Mouse (Mus musculus): ENCODE data around the gene Lig1. TPM values are rescaled to one million over a fixed set of nuclear protein-coding genes. Genes with fewer than 3 reads are reported as not detected.

Gene Lig1
- polyA plus RNA-seq, 1 experiment, result 35.4 TPM

DNA sequence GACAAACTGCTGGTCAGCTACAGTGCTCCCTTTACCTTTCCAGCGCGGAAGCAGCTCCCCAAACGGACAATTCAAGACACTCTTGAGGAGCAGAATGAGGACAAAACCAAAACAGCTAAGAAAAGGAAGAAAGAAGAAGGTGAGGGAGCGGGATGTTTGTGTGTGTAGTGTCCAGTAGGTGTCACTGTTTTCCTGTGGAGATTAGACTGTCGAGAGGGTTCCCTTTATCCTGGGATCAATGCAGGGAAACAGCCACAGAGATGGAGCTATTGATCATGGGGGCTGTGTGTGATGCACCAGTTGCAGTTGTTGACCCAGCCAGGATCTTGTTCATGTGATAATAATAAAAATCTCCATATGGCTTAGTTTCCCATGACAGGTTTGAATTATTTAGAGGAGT is 11.5 kb downstream of the Lig1 start:
- TF ChIP-seq GATA1 (IDR thresholded peaks at IDR 0.05; ENCODE audit: low read length) (no peak), TAL1 (IDR thresholded peaks at IDR 0.05; ENCODE audit: low read length) (no peak)
- H3K27me3 ChIP-seq (ENCODE audit: control insufficient read depth), result no peaks in the 10 kb centered on the region

GRCm38 (mm10) chr7:13290041-13290675 is 13.1 kb downstream of the Lig1 start:
- Histone ChIP-seq H3K27me3 (ENCODE audit: control insufficient read depth) (no peaks in the 10 kb centered on the region), H3K9me3 (ENCODE audit: control insufficient read depth, low read length) (no peaks in the 10 kb centered on the region), H3K36me3 (ENCODE audit: control insufficient read depth) (peaks cover 100% of the 10 kb centered on the region), H3K4me3 (replicated peaks) (no peak overlapping the region), H3K4me1 (ENCODE audit: control insufficient read depth) (no peaks in the 10 kb centered on the region)
- no peak for TF ChIP-seq TAL1 (IDR thresholded peaks at IDR 0.05; ENCODE audit: low read length)

More for the DNA sequence above, 11.5 kb downstream of the Lig1 start:
- Histone ChIP-seq H3K36me3 (ENCODE audit: control insufficient read depth) (peaks cover 100% of the 10 kb centered on the region), H3K9me3 (ENCODE audit: control insufficient read depth, low read length) (no peaks in the 10 kb centered on the region), H3K4me1 (ENCODE audit: control insufficient read depth) (no peaks in the 10 kb centered on the region), H3K4me3 (replicated peaks) (no peak overlapping the region)

DNA sequence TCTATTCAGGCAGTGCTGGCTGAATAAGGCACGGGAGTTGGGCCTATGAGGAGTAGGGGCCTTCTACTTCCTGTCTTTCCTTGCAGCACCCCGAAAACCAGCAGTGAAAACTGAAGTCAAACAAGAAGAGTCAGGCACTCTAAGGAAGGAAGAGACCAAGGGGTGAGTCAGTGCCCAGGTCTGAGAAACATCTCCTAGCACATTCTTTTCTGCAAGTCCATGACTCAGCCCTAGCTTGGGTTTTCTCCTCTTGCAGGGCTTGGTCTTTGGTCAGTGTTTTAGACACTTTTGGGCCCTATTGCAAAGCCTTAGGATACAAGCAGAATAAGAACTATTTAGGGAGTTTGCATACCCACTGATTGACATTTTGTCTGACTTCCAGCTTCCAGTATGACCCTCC is 14.3 kb downstream of the Lig1 start:
- Histone ChIP-seq H3K4me1 (ENCODE audit: control insufficient read depth) (no peaks in the 10 kb centered on the region), H3K4me3 (replicated peaks) (no peak overlapping the region), H3K27me3 (ENCODE audit: control insufficient read depth) (no peaks in the 10 kb centered on the region), H3K9me3 (ENCODE audit: control insufficient read depth, low read length) (no peaks in the 10 kb centered on the region), H3K36me3 (ENCODE audit: control insufficient read depth) (peaks cover 100% of the 10 kb centered on the region)
- TF ChIP-seq TAL1 (IDR thresholded peaks at IDR 0.05; ENCODE audit: low read length), result no peak
- TF ChIP-seq GATA1 (IDR thresholded peaks at IDR 0.05; ENCODE audit: low read length), result no peak

DNA sequence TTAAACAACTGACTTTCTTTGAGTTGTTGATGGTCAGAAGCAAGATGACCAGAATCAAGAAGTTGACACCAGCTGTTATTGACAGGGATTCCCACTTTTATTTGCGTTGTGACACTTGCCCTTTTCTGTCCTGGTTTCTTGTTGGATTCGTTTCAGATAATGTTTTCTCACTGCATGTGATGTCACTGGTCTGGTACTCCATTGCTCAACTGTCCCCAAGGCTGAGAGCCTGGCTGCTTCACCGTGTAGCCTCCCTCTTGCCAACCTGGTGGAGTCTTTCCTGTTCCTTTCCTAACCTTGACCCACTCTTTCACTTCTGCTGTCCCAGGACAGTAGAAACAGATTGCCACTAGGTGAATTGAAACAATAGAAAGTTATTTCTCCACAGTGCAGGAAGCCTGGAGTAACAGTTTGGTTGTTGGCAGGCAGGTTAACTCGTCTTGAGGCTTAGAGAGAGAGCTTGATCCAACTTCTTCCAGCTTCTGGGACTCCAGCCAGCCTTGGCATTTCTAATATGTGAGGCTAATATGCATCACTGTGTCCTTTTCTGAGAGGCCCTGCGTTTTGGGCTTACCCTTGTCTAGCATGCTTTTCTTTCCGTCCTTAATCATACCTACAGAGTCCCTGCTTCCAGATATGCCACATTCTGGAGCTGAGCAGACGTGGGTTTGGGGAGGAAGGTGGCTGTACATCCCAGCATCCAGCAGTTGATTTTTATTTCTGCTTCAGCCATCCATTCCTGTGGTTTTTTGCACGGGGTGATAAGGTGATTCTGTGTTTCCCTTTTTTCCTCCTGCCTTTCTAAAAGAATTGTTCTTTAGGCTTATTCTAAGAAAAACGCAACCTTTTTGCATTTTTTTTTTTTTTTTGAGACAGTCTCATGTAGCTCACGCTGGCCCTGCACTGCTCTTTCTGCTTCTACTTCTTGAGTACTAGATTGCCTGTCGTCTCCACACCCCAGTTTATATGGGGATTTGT is 17.1 kb downstream of the Lig1 start:
- Histone ChIP-seq H3K4me1 (ENCODE audit: control insufficient read depth) (no peaks in the 10 kb centered on the region), H3K9me3 (ENCODE audit: control insufficient read depth, low read length) (no peaks in the 10 kb centered on the region), H3K36me3 (ENCODE audit: control insufficient read depth) (peaks cover 100% of the 10 kb centered on the region), H3K27me3 (ENCODE audit: control insufficient read depth) (no peaks in the 10 kb centered on the region), H3K4me3 (replicated peaks) (no peak overlapping the region)
- TF ChIP-seq GATA1 (IDR thresholded peaks at IDR 0.05; ENCODE audit: low read length), result no peak
- TF ChIP-seq TAL1 (IDR thresholded peaks at IDR 0.05; ENCODE audit: low read length), result no peak

DNA sequence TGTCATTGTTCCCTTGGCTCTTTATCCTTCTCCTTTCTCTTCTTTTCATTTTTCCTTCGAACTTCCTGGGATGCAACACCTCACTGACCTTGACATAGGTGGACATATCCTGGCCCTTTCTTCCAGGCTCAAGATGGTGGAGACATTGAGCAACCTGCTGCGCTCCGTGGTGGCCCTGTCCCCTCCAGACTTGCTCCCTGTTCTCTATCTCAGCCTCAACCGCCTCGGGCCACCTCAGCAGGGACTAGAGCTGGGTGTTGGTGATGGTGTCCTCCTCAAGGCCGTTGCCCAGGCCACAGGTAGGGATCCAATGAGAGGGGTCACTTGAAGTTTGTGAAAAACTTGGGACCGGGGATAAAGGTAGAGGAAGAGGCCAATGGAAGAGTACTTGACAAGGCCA is 18.2 kb downstream of the Lig1 start:
- H3K27me3 ChIP-seq (ENCODE audit: control insufficient read depth), result no peaks in the 10 kb centered on the region
- H3K4me1 ChIP-seq (ENCODE audit: control insufficient read depth), result no peaks in the 10 kb centered on the region
- H3K9me3 ChIP-seq (ENCODE audit: control insufficient read depth, low read length), result no peaks in the 10 kb centered on the region
- no peak for TF ChIP-seq GATA1 (IDR thresholded peaks at IDR 0.05; ENCODE audit: low read length)
- TF ChIP-seq TAL1 (IDR thresholded peaks at IDR 0.05; ENCODE audit: low read length), result no peak
- H3K36me3 ChIP-seq (ENCODE audit: control insufficient read depth), result peaks cover 100% of the 10 kb centered on the region
- no peak overlapping the region for H3K4me3 ChIP-seq (replicated peaks)

DNA sequence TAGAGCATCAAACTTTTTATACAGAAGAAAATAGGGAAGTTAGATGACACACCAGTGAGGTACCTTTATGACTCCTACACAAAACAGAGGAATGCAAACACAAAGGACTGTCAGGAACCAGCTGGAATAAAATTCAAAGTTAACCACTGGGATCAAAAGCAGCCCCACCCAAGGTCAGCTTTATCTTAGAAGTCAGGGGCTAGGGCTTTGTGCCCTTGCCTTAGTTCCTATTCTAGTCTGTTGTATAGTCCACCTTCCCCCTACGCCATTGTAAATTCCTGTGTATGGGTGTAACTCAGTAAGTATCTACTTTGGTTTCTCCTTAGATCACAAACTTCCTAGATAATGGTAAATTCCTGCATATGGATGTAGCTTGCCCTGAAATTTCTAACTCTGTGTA is 20.6 kb downstream of the Lig1 start:
- H3K4me3 ChIP-seq (replicated peaks), result no peak overlapping the region
- H3K4me1 ChIP-seq (ENCODE audit: control insufficient read depth), result no peaks in the 10 kb centered on the region
- H3K9me3 ChIP-seq (ENCODE audit: control insufficient read depth, low read length), result no peaks in the 10 kb centered on the region
- H3K27me3 ChIP-seq (ENCODE audit: control insufficient read depth), result no peaks in the 10 kb centered on the region
- H3K36me3 ChIP-seq (ENCODE audit: control insufficient read depth), result peaks cover 100% of the 10 kb centered on the region
- TF ChIP-seq TAL1 (IDR thresholded peaks at IDR 0.05; ENCODE audit: low read length), result no peak
- no peak for TF ChIP-seq GATA1 (IDR thresholded peaks at IDR 0.05; ENCODE audit: low read length)

DNA sequence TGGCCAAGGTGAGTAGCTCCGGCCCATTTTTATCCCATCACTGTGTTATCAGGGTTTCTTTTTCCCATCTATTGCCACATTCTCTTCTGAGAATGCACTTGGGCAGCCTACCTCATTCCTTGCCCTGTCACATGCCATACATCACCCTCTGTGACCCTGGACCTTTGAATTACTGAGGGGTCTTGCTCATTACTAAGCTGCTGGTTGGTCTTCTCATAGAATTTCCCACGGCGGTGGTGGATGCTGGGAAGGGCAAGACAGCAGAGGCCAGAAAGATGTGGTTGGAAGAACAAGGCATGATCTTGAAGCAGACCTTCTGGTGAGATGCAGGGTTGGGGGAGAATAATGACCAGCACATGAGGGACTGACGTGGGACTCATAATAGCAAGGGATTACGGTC is 21.7 kb downstream of the Lig1 start:
- no peak overlapping the region for H3K4me3 ChIP-seq (replicated peaks)
- H3K9me3 ChIP-seq (ENCODE audit: control insufficient read depth, low read length), result no peaks in the 10 kb centered on the region
- H3K27me3 ChIP-seq (ENCODE audit: control insufficient read depth), result no peaks in the 10 kb centered on the region
- peaks cover 100% of the 10 kb centered on the region for H3K36me3 ChIP-seq (ENCODE audit: control insufficient read depth)
- TF ChIP-seq GATA1 (IDR thresholded peaks at IDR 0.05; ENCODE audit: low read length) (no peak), TAL1 (IDR thresholded peaks at IDR 0.05; ENCODE audit: low read length) (no peak)
- no peaks in the 10 kb centered on the region for H3K4me1 ChIP-seq (ENCODE audit: control insufficient read depth)

- Histone ChIP-seq H3K27me3 (ENCODE audit: control insufficient read depth) (no peaks in the 10 kb centered on the region), H3K9me3 (ENCODE audit: control insufficient read depth, low read length) (no peaks in the 10 kb centered on the region), H3K36me3 (ENCODE audit: control insufficient read depth) (peaks cover 100% of the 10 kb centered on the region), H3K4me1 (ENCODE audit: control insufficient read depth) (no peaks in the 10 kb centered on the region), H3K4me3 (replicated peaks) (no peak overlapping the region)
- TF ChIP-seq GATA1 (IDR thresholded peaks at IDR 0.05; ENCODE audit: low read length) (no peak), TAL1 (IDR thresholded peaks at IDR 0.05; ENCODE audit: low read length) (no peak)
These were observed 24.6 kb downstream of the Lig1 start for GRCm38 (mm10) chr7:13301643-13302042.

- Histone ChIP-seq H3K9me3 (ENCODE audit: control insufficient read depth, low read length) (no peaks in the 10 kb centered on the region), H3K4me3 (replicated peaks) (no peak overlapping the region), H3K4me1 (ENCODE audit: control insufficient read depth) (no peaks in the 10 kb centered on the region), H3K27me3 (ENCODE audit: control insufficient read depth) (no peaks in the 10 kb centered on the region), H3K36me3 (ENCODE audit: control insufficient read depth) (peaks cover 100% of the 10 kb centered on the region)
- TF ChIP-seq TAL1 (IDR thresholded peaks at IDR 0.05; ENCODE audit: low read length) (no peak), GATA1 (IDR thresholded peaks at IDR 0.05; ENCODE audit: low read length) (no peak)
These were observed 25.7 kb downstream of the Lig1 start for GRCm38 (mm10) chr7:13302780-13303179.
